Mouse (Mus musculus) heart, postnatal 0 days (tissue): ENCODE measurements at regions not wholly inside any gene's neighbourhood (a gene's known extent, or its start where the extent isn't known, plus 50 kb on each side); places are given as distances from the start of the nearest gene placed in this dataset.
A peak's percentile ranks its signal among the peaks of the same experiment; 100 is the strongest.

Source experiments
- ATAC-seq: fragments of 200-750 bp; cut with Nextera tagmentation; 2 replicates; pipeline ENCODE4 v1.8.0; 2017; ENCODE audit warnings: low read depth, moderate number of reproducible peaks, moderate library complexity; ENCODE audit not compliant: insufficient read depth
- DNase-seq: peaks from one replicate; pipeline ENCODE4 v3.0.0-alpha.2; 2016; ENCODE audit warnings: low spot score
- H3K27ac ChIP-seq: fragments of 300-500 bp; sonication (generic); 2 replicates; pipeline ENCODE4 v1.5.1; 2014; ENCODE audit warnings: low read depth, mild to moderate bottlenecking
- H3K27me3 ChIP-seq: fragments of 300-500 bp; sonication (generic); 2 replicates; pipeline ENCODE4 v1.6.1; 2014; ENCODE audit warnings: low read length, mixed read lengths; ENCODE audit not compliant: control insufficient read depth, insufficient read depth
- H3K36me3 ChIP-seq: fragments of 300-500 bp; sonication (generic); replicated peaks from 2 replicates; pipeline ENCODE4 v1.6.1; 2014; ENCODE audit warnings: low read length, mixed read lengths; ENCODE audit not compliant: control insufficient read depth, insufficient read depth
- H3K4me1 ChIP-seq: fragments of 300-500 bp; sonication (generic); 2 replicates; pipeline ENCODE4 v1.6.1; 2014; ENCODE audit warnings: antibody characterized with exemption; ENCODE audit not compliant: control insufficient read depth, insufficient read depth
- H3K4me2 ChIP-seq: fragments of 300-500 bp; sonication (generic); 2 replicates; pipeline ENCODE4 v1.6.1; 2014; ENCODE audit warnings: low read depth, mild to moderate bottlenecking, low read length, moderate library complexity
- H3K4me3 ChIP-seq: fragments of 300-500 bp; sonication (generic); 2 replicates; pipeline ENCODE4 v1.5.1; 2014; ENCODE audit warnings: low read depth, low read length
- H3K9ac ChIP-seq: fragments of 300-500 bp; sonication (generic); replicated peaks from 2 replicates; pipeline ENCODE4 v1.6.1; 2014; ENCODE audit warnings: low read depth, low read length, mixed read lengths
- H3K9me3 ChIP-seq: fragments of 300-500 bp; sonication (generic); replicated peaks from 2 replicates; pipeline ENCODE4 v1.6.1; 2016; ENCODE audit warnings: low read length; ENCODE audit not compliant: control insufficient read depth
- CTCF ChIP-seq: IDR thresholded peaks from 2 replicates; pipeline ENCODE4 v1.5.1; 2016; ENCODE audit warnings: antibody characterized with exemption, control low read depth, low read depth
- EP300 ChIP-seq: IDR thresholded peaks from 2 replicates; pipeline ENCODE4 v1.6.1; 2016; ENCODE audit warnings: antibody characterized with exemption, low read depth
- WGBS: fragments of 180-500 bp; shearing (Covaris S2); extraction: QIAGEN DNeasy Blood & Tissue Kit; methylation state at CpG from one replicate; pipeline ENCODE4 v1.1.7; 2014; 5-methylcytosine and 5-hydroxymethylcytosine counted together

- H3K4me2 ChIP-seq: no peak overlapping the region
- H3K4me3 ChIP-seq: no peak overlapping the region
- ATAC-seq (peak; percentile 34), DNase-seq (peak; percentile 34)
- no peak for TF ChIP-seq CTCF
- no peak for TF ChIP-seq EP300
- no peaks in the 10 kb centered on the region for H3K9me3 ChIP-seq
- no peaks in the 10 kb centered on the region for H3K27me3 ChIP-seq
- H3K27ac ChIP-seq: peak overlapping the region; percentile 36; the same call in 1 of the 2 replicates
- no peaks in the 10 kb centered on the region for H3K36me3 ChIP-seq
- H3K9ac ChIP-seq: no peak overlapping the region
- peaks cover 10% of the 10 kb centered on the region for H3K4me1 ChIP-seq
- WGBS: 38% methylated on average over 8 of the region's 8 CpGs
Observed at GRCm38 (mm10) chr11:44238598-44238997, 161.3 kb upstream of the Il12b start.

- H3K9ac ChIP-seq: no peak overlapping the region
- TF ChIP-seq CTCF (no peak), EP300 (peak; percentile 96)
- H3K4me1 ChIP-seq: peaks cover 12% of the 10 kb centered on the region
- H3K4me2 ChIP-seq: no peak overlapping the region
- peak overlapping the region; percentile 26 for H3K27ac ChIP-seq
- DNase-seq: peak; percentile 86
- ATAC-seq: peak; percentile 95
- 3% methylated on average over 2 of the region's 2 CpGs for WGBS
- H3K4me3 ChIP-seq: no peak overlapping the region
- no peaks in the 10 kb centered on the region for H3K36me3 ChIP-seq
- no peaks in the 10 kb centered on the region for H3K27me3 ChIP-seq
- H3K9me3 ChIP-seq: no peaks in the 10 kb centered on the region
Observed at GRCm38 (mm10) chr11:44243184-44243583, 156.7 kb upstream of the Il12b start.

- H3K27ac ChIP-seq: no peak overlapping the region
- no peak overlapping the region for H3K4me2 ChIP-seq
- H3K9ac ChIP-seq: no peak overlapping the region
- no peaks in the 10 kb centered on the region for H3K4me1 ChIP-seq
- ATAC-seq (no peak), DNase-seq (no peak)
- no peaks in the 10 kb centered on the region for H3K9me3 ChIP-seq
- H3K36me3 ChIP-seq: no peaks in the 10 kb centered on the region
- WGBS: 89% methylated on average over 5 of the region's 5 CpGs
- no peaks in the 10 kb centered on the region for H3K27me3 ChIP-seq
- no peak overlapping the region for H3K4me3 ChIP-seq
- TF ChIP-seq CTCF: no peak
- no peak for TF ChIP-seq EP300
Observed at GRCm38 (mm10) chr11:44251821-44252220, 148.0 kb upstream of the Il12b start.

GRCm38 (mm10) chr11:44260376-44261111 is 139.3 kb upstream of the Il12b start:
- Histone ChIP-seq H3K36me3 (no peaks in the 10 kb centered on the region), H3K9ac (no peak overlapping the region), H3K4me3 (no peak overlapping the region), H3K9me3 (no peaks in the 10 kb centered on the region), H3K27ac (no peak overlapping the region), H3K27me3 (no peaks in the 10 kb centered on the region), H3K4me2 (no peak overlapping the region), H3K4me1 (no peaks in the 10 kb centered on the region)
- ATAC-seq (no peak), DNase-seq (no peak)
- TF ChIP-seq EP300: no peak
- no peak for TF ChIP-seq CTCF
- WGBS: 83% methylated on average over 10 of the region's 10 CpGs

- H3K9me3 ChIP-seq: no peaks in the 10 kb centered on the region
- no peak overlapping the region for H3K27ac ChIP-seq
- no peaks in the 10 kb centered on the region for H3K36me3 ChIP-seq
- peak; percentile 79 for DNase-seq
- H3K4me3 ChIP-seq: no peak overlapping the region
- ATAC-seq: peak; percentile 90
- no peak overlapping the region for H3K4me2 ChIP-seq
- H3K4me1 ChIP-seq: no peaks in the 10 kb centered on the region
- no peaks in the 10 kb centered on the region for H3K27me3 ChIP-seq
- TF ChIP-seq EP300 (peak; percentile 63), CTCF (no peak)
- WGBS: 33% methylated on average over 8 of the region's 8 CpGs
- H3K9ac ChIP-seq: no peak overlapping the region
Observed at GRCm38 (mm10) chr11:44261657-44262056, 138.2 kb upstream of the Il12b start.

GRCm38 (mm10) chr11:44262571-44262970 is 137.3 kb upstream of the Il12b start:
- 85% methylated on average over 3 of the region's 3 CpGs for WGBS

More at GRCm38 (mm10) chr11:44262571-44262970, 137.3 kb upstream of the Il12b start:
- no peak overlapping the region for H3K4me2 ChIP-seq
- DNase-seq: no peak
- no peaks in the 10 kb centered on the region for H3K4me1 ChIP-seq
- no peaks in the 10 kb centered on the region for H3K27me3 ChIP-seq
- ATAC-seq: no peak
- H3K27ac ChIP-seq: no peak overlapping the region
- H3K9ac ChIP-seq: no peak overlapping the region
- TF ChIP-seq CTCF (no peak), EP300 (no peak)
- H3K4me3 ChIP-seq: no peak overlapping the region
- H3K36me3 ChIP-seq: no peaks in the 10 kb centered on the region
- no peaks in the 10 kb centered on the region for H3K9me3 ChIP-seq
